Mouse (Mus musculus): ENCODE results near the gene Col15a1. TPM values are rescaled to one million over a fixed set of nuclear protein-coding genes. Genes with fewer than 3 reads are reported as not detected.

Gene Col15a1
- polyA plus RNA-seq, 1 experiment from 2014 or later = 0.09 TPM

DNA sequence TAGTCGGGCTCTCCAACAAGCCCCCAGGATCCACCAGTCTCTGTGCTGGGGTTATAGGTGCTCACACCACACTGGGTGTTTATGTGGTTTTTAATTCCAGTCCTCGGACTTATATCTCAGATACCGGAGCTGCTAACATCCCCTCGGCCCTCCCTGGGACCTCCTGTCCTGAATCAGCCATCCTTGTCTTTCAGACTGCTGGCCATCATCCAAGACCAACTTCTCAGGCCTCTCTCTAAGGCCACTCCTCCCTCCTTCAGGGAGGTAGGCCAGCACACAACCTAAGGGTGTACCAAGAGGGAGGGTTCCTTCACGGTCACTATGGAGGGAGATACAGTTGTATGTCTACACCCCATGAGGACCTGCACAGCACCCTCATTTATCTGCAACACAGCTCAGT is 4.3 kb upstream of the Col15a1 start:
- H3K27me3 ChIP-seq = peaks cover 15% of the 10 kb centered on the region
- POLR2A ChIA-PET = no interaction called here
- DNase-seq (ENCODE audit: low read depth, low spot score) (no peak), ATAC-seq (no peak)
- CTCF ChIA-PET = no interaction called here
- in situ Hi-C loops (cut with MboI; ENCODE audit: low pct_unique_long_range_greater_than_20kb) = no loop called here
- no peak for TF ChIP-seq CTCF (IDR thresholded peaks at IDR 0.05)

DNA sequence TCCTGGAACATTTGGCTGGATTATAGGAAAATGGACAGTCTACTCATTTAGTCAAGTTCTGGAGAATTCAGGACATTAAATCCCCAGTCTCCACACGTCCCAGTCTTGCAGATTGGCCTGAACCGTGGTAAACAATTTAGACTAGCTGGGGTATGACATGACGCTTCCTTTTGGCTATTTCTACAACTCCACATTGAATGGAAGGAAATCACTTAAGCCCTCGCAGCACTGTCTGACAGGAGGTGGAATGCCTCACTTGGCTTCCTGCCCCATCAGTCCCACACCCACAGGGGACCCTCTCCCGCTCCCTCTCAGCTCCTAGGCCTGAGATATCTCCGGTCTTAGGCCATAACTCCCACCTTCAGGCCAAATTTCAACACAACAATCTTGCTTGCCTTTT is 2.1 kb upstream of the Col15a1 start:
- in situ Hi-C loops (cut with MboI; ENCODE audit: low pct_unique_long_range_greater_than_20kb) = no loop called here
- POLR2A ChIA-PET = no interaction called here
- CTCF ChIA-PET = no interaction called here
- H3K27me3 ChIP-seq = peaks cover 24% of the 10 kb centered on the region
- no peak for TF ChIP-seq CTCF (IDR thresholded peaks at IDR 0.05)
- ATAC-seq (no peak), DNase-seq (ENCODE audit: low read depth, low spot score) (no peak)

DNA sequence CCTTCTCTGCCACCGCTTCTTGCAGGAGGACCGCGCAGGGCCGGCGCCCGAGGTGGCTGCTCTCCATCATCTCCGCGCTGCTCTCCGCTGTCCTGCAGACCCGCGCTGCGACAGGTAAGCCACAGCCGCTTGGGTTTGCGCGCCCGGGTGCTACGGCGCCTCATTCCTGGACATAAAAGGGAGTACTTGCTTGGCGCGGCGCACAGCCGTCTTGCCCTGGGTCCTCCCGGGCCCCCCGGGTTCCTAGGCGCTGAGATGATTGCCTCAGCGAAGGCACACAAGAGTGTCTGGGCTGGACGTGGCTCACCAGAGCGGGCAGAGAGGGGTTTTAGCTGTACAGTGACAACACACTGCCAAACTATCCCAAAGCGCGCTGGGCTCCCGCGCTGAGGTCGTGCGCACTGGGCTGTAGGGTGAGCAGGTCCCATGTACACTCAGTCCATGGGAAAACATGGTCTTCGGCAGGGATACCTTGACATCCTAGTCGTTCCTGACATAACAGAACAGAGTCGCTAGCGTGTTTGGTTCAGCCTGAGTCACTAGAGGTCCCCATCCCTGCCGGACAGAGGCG is 545 bp downstream of the Col15a1 start:
- ATAC-seq (no peak), DNase-seq (ENCODE audit: low read depth, low spot score) (no peak)
- H3K27me3 ChIP-seq = peaks cover 30% of the 10 kb centered on the region
- in situ Hi-C loops (cut with MboI; ENCODE audit: low pct_unique_long_range_greater_than_20kb) = no loop called here
- TF ChIP-seq CTCF (IDR thresholded peaks at IDR 0.05) = no peak
- ChIA-PET POLR2A (no interaction called here), CTCF (no interaction called here)

DNA sequence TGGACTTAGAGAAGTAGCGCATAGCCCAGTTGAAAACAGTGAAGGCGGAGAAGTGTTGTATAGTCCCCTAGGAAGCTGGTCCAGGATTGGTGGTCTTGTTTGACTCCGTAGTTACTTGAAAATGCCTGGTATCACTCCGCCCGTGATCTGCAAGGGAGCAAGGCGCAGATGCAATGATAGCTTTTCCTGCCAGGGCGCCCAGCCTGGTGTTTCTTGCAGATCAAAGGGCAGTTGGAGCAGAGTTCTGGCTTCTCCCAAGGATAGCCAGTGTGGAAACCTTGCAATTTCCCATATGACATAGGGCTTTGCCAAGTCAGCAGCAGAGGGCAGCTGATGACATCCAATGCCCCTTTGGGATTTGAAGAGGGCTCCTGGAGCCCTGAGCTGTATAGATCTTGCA is 1.5 kb downstream of the Col15a1 start:
- CTCF ChIA-PET = no interaction called here
- in situ Hi-C loops (cut with MboI; ENCODE audit: low pct_unique_long_range_greater_than_20kb) = no loop called here
- TF ChIP-seq CTCF (IDR thresholded peaks at IDR 0.05) = no peak
- no peak for ATAC-seq
- H3K27me3 ChIP-seq = peaks cover 30% of the 10 kb centered on the region
- no peak for DNase-seq (ENCODE audit: low read depth, low spot score)
- POLR2A ChIA-PET = no interaction called here

DNA sequence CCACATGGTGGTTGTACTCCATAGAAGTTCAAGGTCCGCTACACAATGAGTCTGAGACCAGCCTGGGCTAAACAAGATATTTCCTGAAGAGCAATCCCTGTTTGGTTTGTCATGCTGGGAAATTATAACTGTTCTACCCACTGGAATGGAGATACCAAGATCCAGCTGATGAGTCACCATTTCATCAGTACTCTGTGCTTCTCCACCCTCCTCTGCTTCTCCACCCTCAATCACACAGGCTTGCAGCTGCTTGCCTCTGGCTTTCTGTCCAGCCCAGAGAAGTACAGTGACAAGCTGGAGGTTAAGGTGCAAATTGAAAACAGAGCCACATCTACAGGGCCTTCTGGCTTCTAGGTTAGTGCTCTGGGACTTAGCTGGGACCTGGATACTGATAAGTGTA is 10.9 kb downstream of the Col15a1 start:
- TF ChIP-seq CTCF (IDR thresholded peaks at IDR 0.05) = no peak
- CTCF ChIA-PET = interaction anchor here (1.2 to 1.5 kb wide), 2 partner anchors 16 to 32 kb away, joined by 3 read pairs; no protein-coding TSS in a partner anchor
- H3K27me3 ChIP-seq = no peaks in the 10 kb centered on the region
- POLR2A ChIA-PET = no interaction called here
- in situ Hi-C loops (cut with MboI; ENCODE audit: low pct_unique_long_range_greater_than_20kb) = no loop called here
- DNase-seq (ENCODE audit: low read depth, low spot score) (no peak), ATAC-seq (no peak)

DNA sequence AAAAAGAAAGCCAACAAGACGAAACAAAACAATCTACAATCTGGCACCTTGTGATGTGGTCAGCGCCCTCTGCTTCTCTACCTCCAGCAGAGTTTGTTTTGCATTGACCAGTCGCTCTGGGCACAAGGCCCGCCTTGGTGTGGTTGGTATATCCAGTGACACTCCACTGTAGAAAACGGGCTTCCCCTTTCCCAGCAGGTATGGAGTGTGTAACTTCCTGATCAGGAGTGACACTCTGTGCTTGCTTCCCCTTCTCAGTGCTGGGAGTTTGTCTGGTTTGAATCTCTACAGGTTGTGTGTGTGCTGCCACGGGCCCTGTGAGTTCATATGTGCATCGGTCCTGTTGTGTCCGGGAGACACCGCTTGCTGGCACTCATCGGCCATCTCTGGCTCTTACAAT is 11.4 kb downstream of the Col15a1 start:
- ChIA-PET POLR2A (interaction anchor here (0.7 kb wide), 1 partner anchor 142 kb away, joined by 3 read pairs; no protein-coding TSS in a partner anchor), CTCF (interaction anchor here (1.2 kb wide), 1 partner anchor 32 kb away, joined by 3 read pairs; no protein-coding TSS in a partner anchor)
- H3K27me3 ChIP-seq = no peaks in the 10 kb centered on the region
- TF ChIP-seq CTCF (IDR thresholded peaks at IDR 0.05) = no peak
- in situ Hi-C loops (cut with MboI; ENCODE audit: low pct_unique_long_range_greater_than_20kb) = no loop called here
- ATAC-seq (no peak), DNase-seq (ENCODE audit: low read depth, low spot score) (no peak)

DNA sequence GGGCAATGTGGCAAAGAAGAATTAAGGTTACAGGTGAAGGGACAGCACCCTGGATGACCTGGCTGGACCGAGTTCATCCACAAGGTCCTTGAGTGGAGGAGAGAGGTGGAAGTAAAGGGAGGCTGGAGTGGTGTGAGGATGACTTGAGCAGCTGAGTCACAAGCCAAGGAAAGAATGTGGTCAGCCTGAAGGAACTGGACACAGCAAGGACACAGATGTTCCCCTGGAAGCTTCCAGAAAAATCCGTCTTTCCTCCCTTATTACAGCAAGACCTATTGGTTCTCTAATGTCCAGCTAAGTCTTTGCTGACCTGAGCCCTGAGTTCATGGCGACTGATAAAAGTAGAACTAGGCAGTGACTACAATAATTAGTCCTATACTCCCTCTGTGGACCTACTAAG is 12.6 kb downstream of the Col15a1 start:
- DNase-seq (ENCODE audit: low read depth, low spot score) (no peak), ATAC-seq (no peak)
- ChIA-PET POLR2A (no interaction called here), CTCF (interaction anchor here (1.1 kb wide), 1 partner anchor 13 kb away, joined by 3 read pairs; no protein-coding TSS in a partner anchor)
- no peaks in the 10 kb centered on the region for H3K27me3 ChIP-seq
- in situ Hi-C loops (cut with MboI; ENCODE audit: low pct_unique_long_range_greater_than_20kb) = no loop called here
- TF ChIP-seq CTCF (IDR thresholded peaks at IDR 0.05) = no peak

DNA sequence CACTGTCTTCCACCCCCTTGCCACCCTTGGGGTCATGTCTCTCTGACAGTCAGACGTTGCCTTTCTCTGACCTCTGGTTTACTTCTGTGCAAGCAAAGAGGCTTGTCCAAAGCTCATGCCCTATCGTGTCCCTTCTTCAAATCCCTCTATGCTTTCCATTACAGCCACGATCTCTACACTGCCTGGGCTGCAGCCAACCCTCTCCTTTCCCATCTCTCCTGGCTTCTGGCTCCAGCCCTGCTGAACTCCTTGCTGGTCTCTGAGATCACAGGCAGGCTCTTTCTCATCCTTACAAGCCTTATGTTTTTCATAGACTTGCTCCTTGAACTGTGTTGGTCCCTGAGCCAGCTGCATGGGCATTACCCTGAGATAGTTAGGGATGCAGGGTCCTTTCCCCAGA is 14.2 kb downstream of the Col15a1 start:
- TF ChIP-seq CTCF (IDR thresholded peaks at IDR 0.05) = no peak
- no peak for DNase-seq (ENCODE audit: low read depth, low spot score)
- no peak for ATAC-seq
- in situ Hi-C loops (cut with MboI; ENCODE audit: low pct_unique_long_range_greater_than_20kb) = no loop called here
- no peaks in the 10 kb centered on the region for H3K27me3 ChIP-seq
- CTCF ChIA-PET = interaction anchor here (1.2 kb wide), 1 partner anchor 92 kb away, joined by 3 read pairs; no protein-coding TSS in a partner anchor
- POLR2A ChIA-PET = no interaction called here

DNA sequence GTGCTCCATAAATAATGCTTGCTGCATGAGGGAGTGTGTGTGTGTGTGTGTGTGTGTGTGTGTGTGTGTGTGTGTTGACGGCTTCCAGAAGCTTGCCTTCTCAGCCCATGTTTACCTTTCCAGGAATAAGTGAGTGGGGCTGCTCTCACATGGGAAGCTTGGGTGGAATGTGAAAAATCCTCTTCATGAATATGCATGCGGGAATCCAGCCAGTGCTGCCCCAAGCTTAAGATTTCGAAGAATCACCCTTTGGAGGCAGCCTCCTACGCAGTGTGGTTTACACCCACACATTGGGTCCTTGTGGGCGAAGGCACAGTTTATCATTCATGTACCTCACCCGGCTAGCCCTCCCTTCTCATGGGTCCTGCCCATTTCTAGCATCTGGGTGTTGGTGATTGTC is 18.0 kb downstream of the Col15a1 start:
- ATAC-seq = peak; percentile 80
- ChIA-PET POLR2A (no interaction called here), CTCF (interaction anchor here (2.5 kb wide), 1 partner anchor 21 kb away, joined by 9 read pairs; no protein-coding TSS in a partner anchor)
- in situ Hi-C loops (cut with MboI; ENCODE audit: low pct_unique_long_range_greater_than_20kb) = loop anchor here (5.0 kb wide), 1 partner anchor 74 kb away; no protein-coding TSS in a partner anchor
- no peaks in the 10 kb centered on the region for H3K27me3 ChIP-seq
- no peak for TF ChIP-seq CTCF (IDR thresholded peaks at IDR 0.05)
- DNase-seq (ENCODE audit: low read depth, low spot score) = peak; percentile 62

DNA sequence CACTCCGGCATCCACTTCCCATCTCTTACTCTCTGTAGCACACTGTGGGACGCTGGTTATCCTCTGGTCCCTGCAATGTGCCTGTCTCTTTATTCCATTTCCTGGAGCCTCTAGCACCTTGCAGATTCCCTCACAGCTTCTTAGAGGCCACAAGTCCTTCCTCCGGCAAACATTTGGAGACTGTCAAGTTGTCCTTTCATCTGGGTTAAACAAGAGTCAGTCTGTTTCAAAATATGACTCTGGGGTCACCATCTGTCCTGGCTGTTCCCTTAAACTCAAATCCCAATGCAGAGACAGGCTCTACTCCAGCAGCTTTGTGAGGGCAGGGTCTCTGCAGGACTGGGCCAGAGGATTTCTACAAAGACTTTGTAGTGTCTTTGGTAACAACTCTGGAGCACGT is 19.1 kb downstream of the Col15a1 start:
- in situ Hi-C loops (cut with MboI; ENCODE audit: low pct_unique_long_range_greater_than_20kb) = loop anchor here (5.0 kb wide), 1 partner anchor 75 kb away; no protein-coding TSS in a partner anchor
- ChIA-PET CTCF (interaction anchor here (1.6 to 2.5 kb wide), 3 partner anchors 9 to 24 kb away, joined by 3 to 9 read pairs (median 4); no protein-coding TSS in a partner anchor), POLR2A (no interaction called here)
- H3K27me3 ChIP-seq = no peaks in the 10 kb centered on the region
- no peak for TF ChIP-seq CTCF (IDR thresholded peaks at IDR 0.05)
- ATAC-seq = no peak
- no peak for DNase-seq (ENCODE audit: low read depth, low spot score)

DNA sequence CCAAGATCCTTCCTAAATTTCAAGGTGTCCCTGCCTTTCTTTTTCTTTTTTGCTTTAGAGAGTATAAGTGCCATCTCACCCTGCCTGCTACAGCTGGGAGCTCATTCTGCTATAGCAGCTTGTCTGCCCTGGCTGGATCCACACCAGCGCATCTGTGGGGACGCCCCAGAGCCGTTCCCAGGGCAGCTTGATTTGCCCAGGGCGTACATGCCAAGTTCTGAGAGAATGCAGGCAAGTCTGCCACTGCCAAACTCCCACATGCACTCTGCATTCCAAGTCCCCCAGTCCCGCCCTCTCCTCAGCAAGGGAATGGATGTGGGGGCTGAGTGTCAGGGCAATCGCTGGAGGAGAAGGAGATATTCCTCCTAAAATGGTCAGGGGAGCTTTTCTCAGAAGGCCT is 19.8 kb downstream of the Col15a1 start:
- in situ Hi-C loops (cut with MboI; ENCODE audit: low pct_unique_long_range_greater_than_20kb) = loop anchor here (5.0 kb wide), 1 partner anchor 75 kb away; no protein-coding TSS in a partner anchor
- DNase-seq (ENCODE audit: low read depth, low spot score) (peak; percentile 64), ATAC-seq (peak; percentile 75)
- POLR2A ChIA-PET = no interaction called here
- no peak for TF ChIP-seq CTCF (IDR thresholded peaks at IDR 0.05)
- CTCF ChIA-PET = interaction anchor here (1.6 to 2.5 kb wide), 3 partner anchors 8 to 23 kb away, joined by 3 to 9 read pairs (median 4); no protein-coding TSS in a partner anchor
- no peaks in the 10 kb centered on the region for H3K27me3 ChIP-seq

Data from Patski (cell line).